Mouse (Mus musculus): ENCODE measurements around the gene Cpb1. TPM values are rescaled to one million over a fixed set of nuclear protein-coding genes. Genes with fewer than 3 reads are reported as not detected.

Cpb1 gene
- total RNA-seq (2014; rRNA removed; ENCODE audit: low replicate concordance) (not detected in 2 replicates), polyA plus RNA-seq (2015; fragmentation: Nextera tagmentation; extraction: Ambion mirVana) (0.04 and 0.07 TPM in 2 replicates)

- Histone ChIP-seq H3K4me1 (ENCODE audit: control insufficient read depth, insufficient read depth) (no peaks in the 10 kb centered on the region), H3K4me3 (ENCODE audit: low read depth, low read length) (no peak within 1 kb of the TSS), H3K4me2 (ENCODE audit: low read depth, low read length) (no peak within 1 kb of the TSS), H3K36me3 (replicated peaks; ENCODE audit: control insufficient read depth, insufficient read depth, low read length) (no peaks in the 10 kb centered on the region), H3K27me3 (ENCODE audit: control insufficient read depth, insufficient read depth, low read length) (no peaks in the 10 kb centered on the region), H3K9ac (replicated peaks; ENCODE audit: low read depth, low read length) (no peak within 1 kb of the TSS), H3K9me3 (replicated peaks; ENCODE audit: control insufficient read depth, low read length) (no peaks in the 10 kb centered on the region), H3K27ac (ENCODE audit: low read depth) (no peak within 1 kb of the TSS)
- 75% methylated on average over 3 of the region's 3 CpGs for WGBS
- TF ChIP-seq CTCF (IDR thresholded peaks at IDR 0.05; ENCODE audit: low read depth) (no peak), EP300 (IDR thresholded peaks at IDR 0.05; ENCODE audit: low read depth) (no peak)
- DNase-seq (ENCODE audit: low spot score) = no peak
- ATAC-seq (ENCODE audit: insufficient read depth, low read depth) = no peak
Measured at GRCm38 (mm10) chr3:20275633-20276032, at the start of gene Cpb1. Gene Cpb1, minus strand, starts transcription at chr3:20275733.

- Histone ChIP-seq H3K4me1 (ENCODE audit: control insufficient read depth, insufficient read depth) (no peaks in the 10 kb centered on the region), H3K9ac (replicated peaks; ENCODE audit: low read depth, low read length) (no peak overlapping the region), H3K4me3 (ENCODE audit: low read depth, low read length) (no peak overlapping the region), H3K9me3 (replicated peaks; ENCODE audit: control insufficient read depth, low read length) (no peaks in the 10 kb centered on the region), H3K27me3 (ENCODE audit: control insufficient read depth, insufficient read depth, low read length) (no peaks in the 10 kb centered on the region), H3K27ac (ENCODE audit: low read depth) (no peak overlapping the region), H3K36me3 (replicated peaks; ENCODE audit: control insufficient read depth, insufficient read depth, low read length) (no peaks in the 10 kb centered on the region), H3K4me2 (ENCODE audit: low read depth, low read length) (no peak overlapping the region)
- DNase-seq (ENCODE audit: low spot score) (no peak), ATAC-seq (ENCODE audit: insufficient read depth, low read depth) (no peak)
- 30% methylated on average over 1 of the region's 1 CpGs for whole genome bisulfite sequencing
- TF ChIP-seq CTCF (IDR thresholded peaks at IDR 0.05; ENCODE audit: low read depth) (no peak), EP300 (IDR thresholded peaks at IDR 0.05; ENCODE audit: low read depth) (no peak)
Measured at GRCm38 (mm10) chr3:20317233-20317632, 41.7 kb upstream of the Cpb1 start.

- Histone ChIP-seq H3K4me1 (ENCODE audit: control insufficient read depth, insufficient read depth) (no peaks in the 10 kb centered on the region), H3K27me3 (ENCODE audit: control insufficient read depth, insufficient read depth, low read length) (no peaks in the 10 kb centered on the region), H3K27ac (ENCODE audit: low read depth) (no peak overlapping the region), H3K36me3 (replicated peaks; ENCODE audit: control insufficient read depth, insufficient read depth, low read length) (no peaks in the 10 kb centered on the region), H3K9ac (replicated peaks; ENCODE audit: low read depth, low read length) (no peak overlapping the region), H3K4me3 (ENCODE audit: low read depth, low read length) (no peak overlapping the region), H3K4me2 (ENCODE audit: low read depth, low read length) (no peak overlapping the region), H3K9me3 (replicated peaks; ENCODE audit: control insufficient read depth, low read length) (no peaks in the 10 kb centered on the region)
- no peak for DNase-seq (ENCODE audit: low spot score)
- 87% methylated on average over 4 of the region's 4 CpGs for WGBS
- TF ChIP-seq EP300 (IDR thresholded peaks at IDR 0.05; ENCODE audit: low read depth) = no peak
- no peak for TF ChIP-seq CTCF (IDR thresholded peaks at IDR 0.05; ENCODE audit: low read depth)
- no peak for ATAC-seq (ENCODE audit: insufficient read depth, low read depth)
Measured at GRCm38 (mm10) chr3:20309142-20309541, 33.6 kb upstream of the Cpb1 start.

GRCm38 (mm10) chr3:20307256-20307655, 31.7 kb upstream of the Cpb1 start:
- H3K27me3 ChIP-seq (ENCODE audit: control insufficient read depth, insufficient read depth, low read length) = no peaks in the 10 kb centered on the region
- H3K36me3 ChIP-seq (replicated peaks; ENCODE audit: control insufficient read depth, insufficient read depth, low read length) = no peaks in the 10 kb centered on the region
- ATAC-seq (ENCODE audit: insufficient read depth, low read depth) (no peak), DNase-seq (ENCODE audit: low spot score) (no peak)
- no peak overlapping the region for H3K27ac ChIP-seq (ENCODE audit: low read depth)
- no peaks in the 10 kb centered on the region for H3K9me3 ChIP-seq (replicated peaks; ENCODE audit: control insufficient read depth, low read length)
- no peak overlapping the region for H3K4me3 ChIP-seq (ENCODE audit: low read depth, low read length)
- TF ChIP-seq CTCF (IDR thresholded peaks at IDR 0.05; ENCODE audit: low read depth) (no peak), EP300 (IDR thresholded peaks at IDR 0.05; ENCODE audit: low read depth) (no peak)
- H3K4me2 ChIP-seq (ENCODE audit: low read depth, low read length) = no peak overlapping the region
- H3K9ac ChIP-seq (replicated peaks; ENCODE audit: low read depth, low read length) = no peak overlapping the region
- 71% methylated on average over 4 of the region's 4 CpGs for WGBS
- no peaks in the 10 kb centered on the region for H3K4me1 ChIP-seq (ENCODE audit: control insufficient read depth, insufficient read depth)

GRCm38 (mm10) chr3:20304758-20305352, 29.3 kb upstream of the Cpb1 start:
- ATAC-seq (ENCODE audit: insufficient read depth, low read depth) (no peak), DNase-seq (ENCODE audit: low spot score) (no peak)
- H3K27me3 ChIP-seq (ENCODE audit: control insufficient read depth, insufficient read depth, low read length) = no peaks in the 10 kb centered on the region
- H3K9ac ChIP-seq (replicated peaks; ENCODE audit: low read depth, low read length) = no peak overlapping the region
- H3K4me1 ChIP-seq (ENCODE audit: control insufficient read depth, insufficient read depth) = no peaks in the 10 kb centered on the region
- H3K36me3 ChIP-seq (replicated peaks; ENCODE audit: control insufficient read depth, insufficient read depth, low read length) = no peaks in the 10 kb centered on the region
- H3K4me2 ChIP-seq (ENCODE audit: low read depth, low read length) = no peak overlapping the region
- H3K9me3 ChIP-seq (replicated peaks; ENCODE audit: control insufficient read depth, low read length) = no peaks in the 10 kb centered on the region
- H3K4me3 ChIP-seq (ENCODE audit: low read depth, low read length) = no peak overlapping the region
- 20% methylated on average over 2 of the region's 2 CpGs for WGBS
- H3K27ac ChIP-seq (ENCODE audit: low read depth) = no peak overlapping the region
- TF ChIP-seq CTCF (IDR thresholded peaks at IDR 0.05; ENCODE audit: low read depth) = no peak
- no peak for TF ChIP-seq EP300 (IDR thresholded peaks at IDR 0.05; ENCODE audit: low read depth)

- Histone ChIP-seq H3K9me3 (replicated peaks; ENCODE audit: control insufficient read depth, low read length) (no peaks in the 10 kb centered on the region), H3K27me3 (ENCODE audit: control insufficient read depth, insufficient read depth, low read length) (no peaks in the 10 kb centered on the region), H3K36me3 (replicated peaks; ENCODE audit: control insufficient read depth, insufficient read depth, low read length) (no peaks in the 10 kb centered on the region), H3K4me2 (ENCODE audit: low read depth, low read length) (no peak overlapping the region), H3K27ac (ENCODE audit: low read depth) (no peak overlapping the region), H3K4me3 (ENCODE audit: low read depth, low read length) (no peak overlapping the region), H3K9ac (replicated peaks; ENCODE audit: low read depth, low read length) (no peak overlapping the region), H3K4me1 (ENCODE audit: control insufficient read depth, insufficient read depth) (no peaks in the 10 kb centered on the region)
- no peak for ATAC-seq (ENCODE audit: insufficient read depth, low read depth)
- no peak for TF ChIP-seq EP300 (IDR thresholded peaks at IDR 0.05; ENCODE audit: low read depth)
- TF ChIP-seq CTCF (IDR thresholded peaks at IDR 0.05; ENCODE audit: low read depth) = no peak
- no peak for DNase-seq (ENCODE audit: low spot score)
- 35% methylated on average over 3 of the region's 3 CpGs for WGBS
Measured at GRCm38 (mm10) chr3:20295546-20295945, 20.0 kb upstream of the Cpb1 start.
